Mouse (Mus musculus): Measurements from ENCODE around the gene Srarp.

DNA sequence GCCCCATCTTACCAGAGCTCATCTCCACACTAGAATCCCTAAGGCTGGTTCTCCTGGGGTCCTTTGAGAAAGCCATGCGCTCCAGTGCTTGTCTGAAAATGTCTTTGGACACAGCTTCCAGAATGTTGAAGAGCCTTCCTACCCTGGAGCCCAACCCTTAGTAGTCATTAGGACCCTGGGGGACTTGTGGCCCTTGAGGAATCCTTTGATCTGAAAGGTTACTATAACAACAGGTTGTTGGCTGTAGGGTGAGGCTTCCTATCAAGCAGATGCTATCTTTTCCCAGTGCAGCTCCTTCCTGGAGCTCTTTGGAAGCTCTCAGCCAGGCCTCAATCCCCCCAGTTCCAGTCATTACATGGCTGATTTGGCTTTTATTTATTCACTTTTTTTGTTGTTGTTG, at the start of gene Srarp:
- TF ChIP-seq GATA1 (IDR thresholded peaks at IDR 0.05; ENCODE audit: borderline replicate concordance, low read length), result no peak
- TF ChIP-seq FLI1 (IDR thresholded peaks at IDR 0.05; ENCODE audit: low read length), result no peak
